Mouse (Mus musculus) mouse embryonic stem cell (cell line): Measurements from ENCODE around the gene Olfr1453.
"Not testable (repeated sequence)": the region's sequence is repeated elsewhere in the genome, so short reads cannot be mapped to it uniquely, and the experiment has no call there.

Experiments used
- in situ Hi-C, 2 experiments: fragments of 300-500 bp; cut with MboI; formaldehyde crosslinking; loops; 1 replicate in 1 of 2; 3 replicates in 1 of 2; pipeline ENCODE4 v1.14.3; 2019 to 2020; ENCODE audit warnings: low sequenced_read_pairs in 2 of 2, low pct_unique_long_range_greater_than_20kb in 1 of 2, mixed read lengths in 1 of 2; ENCODE audit not compliant: unreplicated experiment in 1 of 2

The Olfr1453 gene

GRCm38 (mm10) chr19:13028227-13028626 lies at the start of gene Olfr1453:
Gene Olfr1453 (minus strand): TSS chr19:13028327.
- in situ Hi-C loops, result no loop called here

- in situ Hi-C loops, result no loop called here
Measured at GRCm38 (mm10) chr19:13060310-13060709, 32.2 kb upstream of the Olfr1453 start, which contains the start of gene Olfr1454. Gene Olfr1454 (plus strand): TSS chr19:13060610.

DNA sequence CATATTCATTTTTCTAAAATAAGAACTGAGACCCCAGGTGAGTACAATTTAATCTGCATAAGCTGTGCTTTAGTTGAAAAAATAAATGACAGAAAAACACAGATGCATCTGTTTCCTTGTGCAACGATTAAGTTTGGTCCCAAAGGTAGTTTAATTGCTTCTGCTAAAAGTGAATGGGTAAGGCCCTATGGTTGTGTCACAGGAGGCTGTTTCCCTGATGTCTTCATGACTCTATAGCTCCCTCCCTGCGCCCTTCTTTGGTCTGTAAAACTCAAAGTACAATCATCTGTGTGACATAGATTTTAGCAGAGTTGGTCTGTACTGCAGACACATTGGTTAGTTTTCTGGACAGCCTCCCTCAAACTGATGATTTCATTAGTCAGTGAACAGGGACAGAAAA lies 33.4 kb downstream of the Olfr1453 start, which contains the start of gene Olfr1451:
Gene Olfr1451, plus strand, starts transcription at position 301 of the 400 bp plus-strand sequence.
- in situ Hi-C loops, result no loop called here

DNA sequence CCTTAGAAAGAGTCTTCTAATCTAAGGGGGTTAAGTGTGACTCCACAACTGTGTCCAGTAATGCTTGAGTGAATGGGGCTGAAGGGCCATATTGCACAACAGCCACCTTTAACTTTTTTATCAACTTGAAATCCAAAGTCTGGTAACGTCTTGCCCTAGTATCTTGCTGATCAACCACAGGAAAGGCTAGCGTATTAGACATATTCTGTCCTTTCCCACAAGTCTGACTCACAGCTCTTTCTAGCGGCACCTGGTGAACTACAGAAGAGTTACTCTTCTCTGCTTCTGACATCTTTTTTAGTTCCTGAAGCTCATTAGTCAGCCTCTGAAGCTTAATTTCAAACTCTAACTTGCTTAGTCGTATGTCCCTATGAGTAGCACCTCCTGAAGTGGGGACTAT lies 35.8 kb downstream of the Olfr1453 start:
- in situ Hi-C loops, result not testable (repeated sequence)
